Mouse (Mus musculus) thymus, adult 2 months (tissue): ENCODE results near the gene Llgl1. TPM values are rescaled to one million over a fixed set of nuclear protein-coding genes. Genes with fewer than 3 reads are reported as not detected.

Experiments
- DNase-seq: peaks from one replicate; pipeline ENCODE4 v3.0.0; 2021
- H3K27ac ChIP-seq: fragments of 200-500 bp; 2 replicates; pipeline ENCODE4 v1.5.1; 2012; ENCODE audit warnings: low read length, control low read depth; ENCODE audit not compliant: control insufficient read depth, insufficient read depth
- H3K27me3 ChIP-seq: fragments of 200-500 bp; 2 replicates; pipeline ENCODE4 v1.6.1; 2012; ENCODE audit warnings: mild to moderate bottlenecking, low read length, moderate library complexity, mixed read lengths; ENCODE audit not compliant: control insufficient read depth, insufficient read depth
- H3K36me3 ChIP-seq: fragments of 200-500 bp; 2 replicates; pipeline ENCODE4 v1.6.1; 2012; ENCODE audit warnings: mild to moderate bottlenecking, low read length, moderate library complexity; ENCODE audit not compliant: control insufficient read depth, insufficient read depth
- H3K4me1 ChIP-seq: fragments of 200-500 bp; replicated peaks from 2 replicates; pipeline ENCODE4 v1.6.1; 2012; ENCODE audit warnings: low read length; ENCODE audit not compliant: control insufficient read depth, insufficient read depth
- H3K4me3 ChIP-seq: fragments of 200-500 bp; 2 replicates; pipeline ENCODE4 v1.5.1; 2012; ENCODE audit warnings: mild to moderate bottlenecking, low read length, control low read depth, moderate library complexity; ENCODE audit not compliant: control insufficient read depth, insufficient read depth
- CTCF ChIP-seq: fragments of 200-500 bp; IDR thresholded peaks from 2 replicates; pipeline ENCODE4 v1.5.1; 2012; ENCODE audit warnings: mild to moderate bottlenecking, control low read depth, low read length, moderate library complexity, borderline replicate concordance; ENCODE audit not compliant: control insufficient read depth, poor library complexity, insufficient read depth; ENCODE audit errors: extremely low read depth
- POLR2A ChIP-seq: fragments of 200-500 bp; IDR thresholded peaks from 2 replicates; pipeline ENCODE4 v1.6.1; 2012; ENCODE audit warnings: mild to moderate bottlenecking, low read length, control low read depth, moderate library complexity; ENCODE audit not compliant: control insufficient read depth, poor library complexity, insufficient read depth; ENCODE audit errors: extremely low read depth
- WGBS: fragments of 180-500 bp; shearing (Covaris S2); methylation state at CpG from one replicate; pipeline ENCODE4 v1.1.7; 2018; 5-methylcytosine and 5-hydroxymethylcytosine counted together
- polyA plus RNA-seq: library from polyadenylated mRNA; depleted of rRNA; stranded (reverse); fragments of >200 nt; gene quantifications from 2 replicates; pipeline ENCODE4 v1.2.3, GENCODE M21; 2012

Gene Llgl1
- polyA plus RNA-seq, 1 experiment, result 143 TPM

DNA sequence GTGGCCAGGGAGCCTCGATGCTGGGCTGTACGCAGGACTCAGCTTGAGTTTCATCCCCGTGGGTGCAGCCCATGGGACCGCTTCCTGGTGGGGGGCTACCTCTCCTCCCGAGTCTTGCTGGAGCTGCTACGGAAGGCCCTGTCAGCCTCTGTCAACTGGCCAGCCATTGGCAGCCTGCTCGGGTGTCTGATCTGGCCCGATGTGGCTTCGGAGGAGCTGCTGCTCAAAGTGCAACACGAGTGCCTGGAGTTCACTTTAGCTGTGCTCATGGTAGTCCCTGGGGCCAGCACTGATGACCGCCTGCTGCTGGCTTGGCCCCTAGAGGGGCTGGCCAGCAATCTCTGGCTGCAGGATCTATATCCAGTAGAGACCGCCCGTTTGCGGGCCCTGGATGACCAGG, 31.7 kb downstream of the Llgl1 start:
- 96% methylated on average over 14 of the region's 14 CpGs for WGBS
- no peak overlapping the region for H3K27ac ChIP-seq
- peaks cover 13% of the 10 kb centered on the region for H3K4me1 ChIP-seq
- no peak for DNase-seq
- TF ChIP-seq POLR2A (no peak), CTCF (no peak)
- H3K36me3 ChIP-seq, result no peaks in the 10 kb centered on the region
- no peak overlapping the region for H3K4me3 ChIP-seq
- no peaks in the 10 kb centered on the region for H3K27me3 ChIP-seq

- H3K36me3 ChIP-seq, result no peaks in the 10 kb centered on the region
- WGBS, result 84% methylated on average over 2 of the region's 2 CpGs
- TF ChIP-seq POLR2A (no peak), CTCF (no peak)
- no peak overlapping the region for H3K27ac ChIP-seq
- no peak overlapping the region for H3K4me3 ChIP-seq
- H3K4me1 ChIP-seq, result peaks cover under 1% of the 10 kb centered on the region; the same call in 1 of the 2 replicates
- DNase-seq, result no peak
- no peaks in the 10 kb centered on the region for H3K27me3 ChIP-seq
Observed at GRCm38 (mm10) chr11:60734206-60734605, 34.7 kb downstream of the Llgl1 start.

- Histone ChIP-seq H3K27ac (no peak overlapping the region), H3K27me3 (no peaks in the 10 kb centered on the region), H3K4me1 (no peaks in the 10 kb centered on the region), H3K4me3 (no peak overlapping the region), H3K36me3 (no peaks in the 10 kb centered on the region; the same call in 1 of the 2 replicates)
- DNase-seq, result no peak
- 95% methylated on average over 5 of the region's 5 CpGs for WGBS
- TF ChIP-seq CTCF (no peak), POLR2A (no peak)
Observed at GRCm38 (mm10) chr11:60735191-60735590, 35.7 kb downstream of the Llgl1 start.

DNA sequence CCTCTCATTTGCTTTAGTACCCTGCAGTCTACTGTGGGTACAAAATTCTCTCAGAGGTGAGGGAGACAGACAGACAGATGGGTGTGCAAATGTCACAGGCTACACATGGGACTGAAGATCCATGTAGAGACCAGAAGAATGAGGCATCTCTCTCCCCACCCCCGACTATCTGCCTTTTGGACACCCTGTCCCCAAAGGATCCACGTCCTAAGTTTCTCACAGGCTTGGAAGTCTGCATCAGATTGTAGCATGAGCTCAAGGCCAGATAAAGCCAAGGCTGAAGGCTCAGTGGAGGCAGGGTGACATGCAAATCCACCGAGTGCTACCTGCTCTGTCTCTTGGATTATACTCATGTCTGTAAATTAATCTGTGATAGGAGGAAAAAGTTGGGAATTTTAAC, 37.0 kb downstream of the Llgl1 start:
- 95% methylated on average over 3 of the region's 3 CpGs for WGBS
- peaks cover 8% of the 10 kb centered on the region; the same call in 1 of the 2 replicates for H3K36me3 ChIP-seq

DNA sequence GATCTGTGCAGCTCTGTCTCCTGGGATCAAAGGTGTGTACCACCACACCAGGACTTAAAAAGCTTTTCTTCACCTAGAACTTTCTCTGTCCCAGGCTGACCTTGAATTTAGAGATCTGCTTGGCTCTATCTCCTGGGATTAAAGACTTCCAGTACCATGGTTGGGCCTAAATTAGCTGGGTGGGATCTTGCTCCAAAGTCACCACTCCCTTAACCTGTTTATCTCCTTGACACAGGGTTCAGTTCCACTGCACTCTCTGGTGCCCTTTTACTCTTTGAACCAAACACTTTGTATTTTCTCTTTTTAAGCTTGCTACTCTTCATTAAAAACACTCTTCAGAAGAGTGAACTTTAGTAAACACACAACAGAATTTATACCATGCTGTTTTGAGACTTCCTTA, 37.9 kb downstream of the Llgl1 start:
- no peak for TF ChIP-seq CTCF
- no peak for TF ChIP-seq POLR2A
- Histone ChIP-seq H3K27ac (no peak overlapping the region), H3K4me3 (no peak overlapping the region), H3K27me3 (no peaks in the 10 kb centered on the region), H3K36me3 (peaks cover 16% of the 10 kb centered on the region), H3K4me1 (no peaks in the 10 kb centered on the region)
- DNase-seq, result no peak

More for the DNA sequence above, 37.0 kb downstream of the Llgl1 start:
- Histone ChIP-seq H3K4me1 (no peaks in the 10 kb centered on the region), H3K4me3 (no peak overlapping the region), H3K27me3 (no peaks in the 10 kb centered on the region), H3K27ac (no peak overlapping the region)
- TF ChIP-seq CTCF (no peak), POLR2A (no peak)
- DNase-seq, result no peak

DNA sequence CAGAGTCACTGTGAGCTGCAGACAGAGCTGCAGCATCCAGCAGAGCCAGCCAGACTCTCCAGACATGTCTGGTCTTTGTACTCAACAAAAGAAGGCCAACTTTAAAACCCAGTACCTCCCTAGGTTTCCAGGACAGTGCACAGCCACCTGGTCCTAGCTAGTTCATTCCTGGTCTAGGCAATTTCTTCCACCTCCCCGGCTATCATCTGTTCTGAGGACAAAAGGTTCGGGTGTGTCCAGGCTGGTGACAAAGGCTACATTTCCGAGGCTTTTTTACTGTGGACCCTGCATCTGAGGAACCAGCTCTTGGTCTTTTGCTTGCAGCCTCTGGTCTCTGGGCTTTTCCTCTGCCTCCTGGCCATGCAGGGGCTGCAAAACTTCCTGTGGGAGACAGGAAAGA, 40.8 kb downstream of the Llgl1 start:
- no peak for DNase-seq
- TF ChIP-seq POLR2A (no peak), CTCF (no peak)
- no peaks in the 10 kb centered on the region for H3K4me1 ChIP-seq
- no peak overlapping the region for H3K4me3 ChIP-seq
- peaks cover 25% of the 10 kb centered on the region for H3K36me3 ChIP-seq
- no peak overlapping the region for H3K27ac ChIP-seq
- H3K27me3 ChIP-seq, result no peaks in the 10 kb centered on the region
- 95% methylated on average over 3 of the region's 3 CpGs for WGBS

DNA sequence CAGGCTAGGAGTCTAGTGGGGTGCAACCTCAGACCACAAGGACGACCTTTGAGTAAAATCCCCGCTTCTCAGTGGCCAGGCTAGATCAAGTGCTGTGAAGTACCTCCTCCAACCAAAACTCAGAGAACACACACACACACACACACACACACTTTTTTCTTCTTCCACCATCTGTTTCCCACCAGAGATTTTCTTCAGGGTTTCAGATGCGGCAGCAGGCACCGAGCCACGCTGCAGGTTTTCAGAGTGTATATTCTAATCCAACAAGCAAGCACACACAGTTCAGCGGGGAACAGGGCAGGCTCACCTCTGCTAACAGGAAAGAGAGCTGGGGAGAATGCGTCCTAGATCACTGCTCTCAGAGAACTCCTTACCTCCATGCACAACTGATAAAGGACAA, 56.0 kb downstream of the Llgl1 start:
- WGBS, result 97% methylated on average over 7 of the region's 7 CpGs

More for the DNA sequence above, 56.0 kb downstream of the Llgl1 start:
- H3K4me1 ChIP-seq, result no peaks in the 10 kb centered on the region
- no peak for DNase-seq
- H3K36me3 ChIP-seq, result peaks cover 30% of the 10 kb centered on the region
- H3K27ac ChIP-seq, result no peak overlapping the region
- no peak overlapping the region for H3K4me3 ChIP-seq
- H3K27me3 ChIP-seq, result no peaks in the 10 kb centered on the region
- no peak for TF ChIP-seq POLR2A
- TF ChIP-seq CTCF, result no peak
